Mouse (Mus musculus) gastrocnemius, adult 18-20 months (tissue): ENCODE results near the gene Gm20696. TPM values are rescaled to one million over a fixed set of nuclear protein-coding genes. Genes with fewer than 3 reads are reported as not detected.

Experiments used
- DNase-seq: peaks from one replicate; pipeline ENCODE4 v3.0.0; 2021; ENCODE audit warnings: low spot score
- total RNA-seq, 2 experiments: library from RNA; stranded (reverse); gene quantifications; 2 replicates each; pipeline ENCODE4 v1.2.3; 2021

Gm20696 gene
- total RNA-seq, 2 experiments from 2014 or later, result 1.0 to 1.4 TPM

GRCm38 (mm10) chr6:99665457-99666317 lies 910 bp downstream of the Gm20696 start:
- DNase-seq, result no peak

GRCm38 (mm10) chr6:99663232-99663631 lies 3.4 kb downstream of the Gm20696 start:
- no peak for DNase-seq

GRCm38 (mm10) chr6:99660443-99660842 lies 6.2 kb downstream of the Gm20696 start:
- DNase-seq, result no peak

GRCm38 (mm10) chr6:99658586-99658985 lies 8.0 kb downstream of the Gm20696 start:
- no peak for DNase-seq

GRCm38 (mm10) chr6:99656088-99656487 lies 10.5 kb downstream of the Gm20696 start:
- no peak for DNase-seq

- DNase-seq, result no peak
Measured at GRCm38 (mm10) chr6:99655488-99655887, 11.1 kb downstream of the Gm20696 start.

- no peak for DNase-seq
Measured at GRCm38 (mm10) chr6:99654343-99654742, 12.3 kb downstream of the Gm20696 start.

GRCm38 (mm10) chr6:99652341-99652740 lies 14.3 kb downstream of the Gm20696 start:
- no peak for DNase-seq

- no peak for DNase-seq
Measured at GRCm38 (mm10) chr6:99649307-99649706, 17.3 kb downstream of the Gm20696 start.

GRCm38 (mm10) chr6:99646344-99646743 lies 20.3 kb downstream of the Gm20696 start:
- no peak for DNase-seq

GRCm38 (mm10) chr6:99644876-99645275 lies 21.7 kb downstream of the Gm20696 start:
- no peak for DNase-seq

- no peak for DNase-seq
Measured at GRCm38 (mm10) chr6:99644386-99644785, 22.2 kb downstream of the Gm20696 start.

- DNase-seq, result peak; percentile 59
Measured at GRCm38 (mm10) chr6:99643439-99644199, 23.0 kb downstream of the Gm20696 start.

GRCm38 (mm10) chr6:99637456-99637855 lies 29.1 kb downstream of the Gm20696 start:
- DNase-seq, result no peak

GRCm38 (mm10) chr6:99636801-99637200 lies 29.8 kb downstream of the Gm20696 start:
- no peak for DNase-seq

GRCm38 (mm10) chr6:99636121-99636520 lies 30.5 kb downstream of the Gm20696 start:
- no peak for DNase-seq

- peak; percentile 49 for DNase-seq
Measured at GRCm38 (mm10) chr6:99632121-99632980, 34.2 kb downstream of the Gm20696 start.

GRCm38 (mm10) chr6:99631637-99632036 lies 35.0 kb downstream of the Gm20696 start:
- DNase-seq, result no peak

- DNase-seq, result no peak
Measured at GRCm38 (mm10) chr6:99629726-99630458, 36.7 kb downstream of the Gm20696 start.

- no peak for DNase-seq
Measured at GRCm38 (mm10) chr6:99626347-99626746, 40.2 kb downstream of the Gm20696 start.

- DNase-seq, result no peak
Measured at GRCm38 (mm10) chr6:99625803-99626202, 40.8 kb downstream of the Gm20696 start.
